In the genomic region with DNA sequence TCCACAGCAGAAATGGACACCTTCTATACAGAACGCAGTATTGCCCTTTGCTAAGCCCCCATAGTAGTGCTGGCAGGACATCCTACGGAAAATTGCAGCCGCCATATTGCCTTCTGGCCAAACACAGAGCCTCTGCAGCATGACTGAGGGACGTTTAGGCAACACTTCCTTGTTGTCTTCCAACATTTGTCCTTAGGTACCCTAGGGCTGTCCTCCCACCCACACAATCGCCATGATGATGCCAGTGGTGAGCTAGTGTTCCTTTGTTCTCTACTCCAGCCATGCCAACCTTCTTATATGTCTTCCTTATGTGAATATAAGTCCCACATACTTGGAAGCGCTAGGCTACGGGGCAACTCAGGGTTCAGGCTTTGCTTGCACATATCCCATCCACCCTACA, we compare ENCODE assay signal across 27 mouse cellular contexts.
"Had no signal": no experiment of that assay in that cellular context is flagged by ENCODE, and none has a peak within 500 bp of the region (broad histone marks: within the 10 kb centered on the region; RNA-seq: fewer than 3 reads in every experiment).

No protein-coding gene starts in this region.

- H3K9me3 ChIP-seq: embryonic facial prominence, embryonic 10.5 days; embryonic facial prominence, embryonic 12.5 days; embryonic facial prominence, embryonic 13.5 days; embryonic facial prominence, embryonic 15.5 days; forebrain, embryonic 10.5 days; forebrain, embryonic 12.5 days; forebrain, embryonic 13.5 days; forebrain, embryonic 15.5 days; heart, embryonic 10.5 days had no signal

- H3K4me1 ChIP-seq: embryonic facial prominence, embryonic 10.5 days; embryonic facial prominence, embryonic 12.5 days; embryonic facial prominence, embryonic 13.5 days; embryonic facial prominence, embryonic 15.5 days; forebrain, embryonic 10.5 days; forebrain, embryonic 12.5 days; forebrain, embryonic 13.5 days; forebrain, embryonic 15.5 days; heart, embryonic 10.5 days had no signal

- H3K27ac ChIP-seq: embryonic facial prominence, embryonic 10.5 days; embryonic facial prominence, embryonic 12.5 days; embryonic facial prominence, embryonic 13.5 days; embryonic facial prominence, embryonic 15.5 days; forebrain, embryonic 10.5 days; forebrain, embryonic 12.5 days; forebrain, embryonic 13.5 days; forebrain, embryonic 15.5 days; gastrocnemius, adult 2 months; heart, adult 2 months; heart, embryonic 10.5 days had no signal

- H3K27me3 ChIP-seq: embryonic facial prominence, embryonic 12.5 days; embryonic facial prominence, embryonic 13.5 days; embryonic facial prominence, embryonic 15.5 days; forebrain, embryonic 12.5 days; forebrain, embryonic 13.5 days; forebrain, embryonic 15.5 days had no signal

- H3K36me3 ChIP-seq: embryonic facial prominence, embryonic 10.5 days; embryonic facial prominence, embryonic 12.5 days; embryonic facial prominence, embryonic 13.5 days; embryonic facial prominence, embryonic 15.5 days; forebrain, embryonic 10.5 days; forebrain, embryonic 12.5 days; forebrain, embryonic 15.5 days; heart, embryonic 10.5 days had no signal

- DNase-seq: cerebellum, adult 2 months; cerebellum, adult 8-10 months; cerebellum, adult 9-10 months; cerebellum, adult 9-11 months; cerebellum, postnatal 10 days; cerebellum, postnatal 14 days; cerebellum, postnatal 25 days; cerebellum, postnatal 36 days; embryo, embryonic 11 days; forebrain, postnatal 0 days; gastrocnemius, adult 2 months; gastrocnemius, postnatal 10 days; gastrocnemius, postnatal 14 days; gastrocnemius, postnatal 25 days; heart, adult 11 months; heart, adult 18-20 months; heart, adult 2 months had no signal

- H3K4me3 ChIP-seq: embryonic facial prominence, embryonic 10.5 days; embryonic facial prominence, embryonic 12.5 days; embryonic facial prominence, embryonic 13.5 days; embryonic facial prominence, embryonic 15.5 days; erythroblast, embryonic 14.5 days; forebrain, embryonic 10.5 days; forebrain, embryonic 12.5 days; forebrain, embryonic 13.5 days; forebrain, embryonic 15.5 days; gastrocnemius, adult 2 months; heart, adult 2 months; heart, embryonic 10.5 days had no signal
